Mouse (Mus musculus) embryonic facial prominence, embryonic 11.5 days (tissue): ENCODE data around the gene Lyz2. TPM values are rescaled to one million over a fixed set of nuclear protein-coding genes. Genes with fewer than 3 reads are reported as not detected.
"Not testable (repeated sequence)": the region's sequence is repeated elsewhere in the genome, so short reads cannot be mapped to it uniquely, and the experiment has no call there.

Experiments
- ATAC-seq: fragments of 200-750 bp; cut with Nextera tagmentation; replicated peaks from 2 replicates; pipeline ENCODE4 v1.8.0; 2017; ENCODE audit warnings: low read depth; ENCODE audit not compliant: insufficient number of reproducible peaks, low FRiP score, low TSS enrichment
- DNase-seq: peaks from one replicate; pipeline ENCODE4 v3.0.0-alpha.2; 2015; ENCODE audit warnings: low spot score
- H3K27ac ChIP-seq: fragments of 300-500 bp; sonication (generic); replicated peaks from 2 replicates; pipeline ENCODE4 v1.5.1; 2014; ENCODE audit warnings: mild to moderate bottlenecking, low read depth, low read length, control low read depth
- H3K27me3 ChIP-seq: fragments of 300-500 bp; sonication (generic); 2 replicates; pipeline ENCODE4 v1.6.1; 2014; ENCODE audit warnings: mild to moderate bottlenecking, low read length, moderate library complexity, mixed read lengths; ENCODE audit not compliant: control insufficient read depth, insufficient read depth
- H3K36me3 ChIP-seq: fragments of 300-500 bp; sonication (generic); replicated peaks from 2 replicates; pipeline ENCODE4 v1.6.1; 2014; ENCODE audit warnings: low read depth, mild to moderate bottlenecking, low read length, moderate library complexity, mixed read lengths; ENCODE audit not compliant: control insufficient read depth, insufficient read depth
- H3K4me1 ChIP-seq: fragments of 300-500 bp; sonication (generic); 2 replicates; pipeline ENCODE4 v1.6.1; 2014; ENCODE audit warnings: low read length, mixed read lengths; ENCODE audit not compliant: control insufficient read depth, insufficient read depth
- H3K4me2 ChIP-seq: fragments of 300-500 bp; sonication (generic); 2 replicates; pipeline ENCODE4 v1.6.1; 2014; ENCODE audit warnings: low read depth, mild to moderate bottlenecking, control low read depth, low read length, moderate library complexity
- H3K4me3 ChIP-seq: fragments of 300-500 bp; sonication (generic); 2 replicates; pipeline ENCODE4 v1.5.1; 2014; ENCODE audit warnings: low read depth, low read length, control low read depth
- H3K9ac ChIP-seq: fragments of 300-500 bp; sonication (generic); replicated peaks from 2 replicates; pipeline ENCODE4 v1.6.1; 2014; ENCODE audit warnings: mild to moderate bottlenecking, control low read depth, low read length
- H3K9me3 ChIP-seq: fragments of 300-500 bp; sonication (generic); replicated peaks from 2 replicates; pipeline ENCODE4 v1.6.1; 2016; ENCODE audit warnings: mild to moderate bottlenecking, low read length, inconsistent platforms, mixed read lengths; ENCODE audit not compliant: control insufficient read depth
- WGBS: fragments of 180-500 bp; shearing (Covaris S2); extraction: QIAGEN DNeasy Blood & Tissue Kit; methylation state at CpG from one replicate; pipeline ENCODE4 v1.1.7; 2014; 5-methylcytosine and 5-hydroxymethylcytosine counted together
- polyA plus RNA-seq: library from polyadenylated mRNA; unstranded; fragments of >200 nt; fragmentation: Nextera tagmentation; extraction: Ambion mirVana; gene quantifications from 2 replicates; pipeline ENCODE4 v1.2.1, GENCODE M21; 2014

Gene Lyz2
- polyA plus RNA-seq, 1 experiment from 2014 or later: 17.2 TPM

DNA sequence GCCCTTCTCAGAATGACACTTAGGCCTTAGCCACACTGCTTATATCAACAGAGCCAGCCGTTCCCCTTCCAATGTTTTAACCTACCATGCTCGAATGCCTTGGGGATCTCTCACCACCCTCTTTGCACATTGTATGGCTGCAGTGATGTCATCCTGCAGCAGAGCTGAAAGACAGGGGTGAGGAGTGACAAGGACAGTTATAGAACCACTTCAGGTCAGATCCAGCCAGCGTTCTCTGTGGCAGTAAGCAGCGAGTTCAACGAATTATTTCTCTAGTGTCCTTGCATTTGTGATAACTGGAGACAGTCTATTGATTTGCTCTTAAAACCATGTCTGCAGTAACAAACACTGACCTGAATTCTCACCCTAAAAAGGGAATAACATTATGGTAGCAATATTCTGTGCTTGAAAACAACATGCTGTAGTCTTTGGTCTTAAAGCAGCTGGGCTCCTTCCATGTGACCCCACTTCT is 6.9 kb upstream of the Lyz2 start:
- not testable (repeated sequence) for H3K36me3 ChIP-seq, H3K9ac ChIP-seq, DNase-seq, H3K27ac ChIP-seq, H3K4me3 ChIP-seq, H3K4me2 ChIP-seq, H3K27me3 ChIP-seq, ATAC-seq, H3K4me1 ChIP-seq, H3K9me3 ChIP-seq
- WGBS: 78% methylated on average over 5 of the region's 5 CpGs

GRCm38 (mm10) chr10:117288197-117289033 is 6.3 kb upstream of the Lyz2 start:
- Histone ChIP-seq H3K9ac (no peak overlapping the region), H3K4me1 (no peaks in the 10 kb centered on the region), H3K27me3 (no peaks in the 10 kb centered on the region), H3K36me3 (no peaks in the 10 kb centered on the region), H3K4me3 (no peak overlapping the region), H3K27ac (no peak overlapping the region), H3K9me3 (no peaks in the 10 kb centered on the region), H3K4me2 (no peak overlapping the region)
- no peak for ATAC-seq
- WGBS: 93% methylated on average over 9 of the region's 9 CpGs
- DNase-seq: no peak

DNA sequence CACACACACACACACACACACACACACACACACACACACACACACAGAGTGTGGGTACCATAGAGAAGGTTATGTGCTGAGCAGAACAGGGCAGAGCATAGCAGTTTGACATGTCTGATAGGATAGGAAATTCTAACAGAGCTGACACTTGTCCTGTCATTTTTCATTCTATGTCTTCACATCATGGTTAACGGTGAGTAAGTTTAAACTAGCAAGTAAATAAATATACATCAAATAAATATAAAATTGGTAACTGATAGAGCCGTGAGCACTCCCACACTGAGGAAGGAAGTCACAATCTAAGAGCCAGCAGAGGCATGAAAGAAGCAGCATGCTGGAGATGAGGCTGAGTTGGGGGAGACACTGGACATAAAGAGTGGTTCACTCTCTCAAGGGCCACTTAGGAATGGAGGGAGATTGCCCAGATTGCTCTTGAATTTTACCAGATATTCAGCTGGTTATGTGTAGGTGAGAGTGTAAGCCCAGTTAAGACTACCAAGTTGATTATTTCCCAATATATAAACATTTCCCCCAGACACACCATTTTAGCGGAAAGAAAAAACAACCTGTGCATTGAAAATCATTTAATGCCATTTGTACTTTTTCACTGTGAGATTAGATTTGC is 5.2 kb upstream of the Lyz2 start:
- Histone ChIP-seq H3K9me3 (no peaks in the 10 kb centered on the region), H3K4me3 (no peak overlapping the region), H3K4me2 (no peak overlapping the region), H3K27me3 (no peaks in the 10 kb centered on the region), H3K9ac (no peak overlapping the region), H3K36me3 (no peaks in the 10 kb centered on the region), H3K4me1 (no peaks in the 10 kb centered on the region), H3K27ac (no peak overlapping the region)
- DNase-seq: no peak
- no peak for ATAC-seq
- 88% methylated on average over 3 of the region's 3 CpGs for WGBS

GRCm38 (mm10) chr10:117286366-117286970 is 4.3 kb upstream of the Lyz2 start:
- WGBS: 86% methylated on average over 6 of the region's 6 CpGs
- H3K4me3 ChIP-seq: no peak overlapping the region
- H3K36me3 ChIP-seq: no peaks in the 10 kb centered on the region
- no peak for ATAC-seq
- H3K4me2 ChIP-seq: no peak overlapping the region
- no peaks in the 10 kb centered on the region for H3K9me3 ChIP-seq
- H3K4me1 ChIP-seq: no peaks in the 10 kb centered on the region
- no peak overlapping the region for H3K27ac ChIP-seq
- no peak overlapping the region for H3K9ac ChIP-seq
- no peaks in the 10 kb centered on the region for H3K27me3 ChIP-seq
- no peak for DNase-seq

DNA sequence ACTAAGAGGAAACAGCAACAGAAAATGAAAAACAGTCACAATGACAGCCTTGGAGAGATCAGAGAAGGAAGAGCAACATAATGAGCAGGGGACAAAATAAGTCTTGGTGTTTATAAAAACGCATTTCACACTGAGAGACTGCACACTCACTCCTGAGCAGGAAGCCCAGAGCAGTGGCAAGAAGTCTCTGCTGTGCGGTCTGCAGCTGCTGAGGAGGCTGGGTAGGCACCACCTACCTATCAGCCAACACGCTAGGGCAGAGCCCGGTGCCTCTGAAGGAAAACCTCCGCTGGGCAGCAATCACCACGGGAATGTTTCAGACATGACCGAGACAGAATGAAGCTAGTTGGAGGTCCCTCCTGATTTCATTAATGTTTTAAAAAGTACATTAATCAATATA is 3.5 kb upstream of the Lyz2 start:
- not testable (repeated sequence) for DNase-seq, H3K4me1 ChIP-seq, H3K4me3 ChIP-seq, H3K27ac ChIP-seq, ATAC-seq, H3K36me3 ChIP-seq, H3K27me3 ChIP-seq, H3K4me2 ChIP-seq, H3K9me3 ChIP-seq, H3K9ac ChIP-seq
- 62% methylated on average over 2 of the region's 7 CpGs for WGBS

- ATAC-seq: no peak
- H3K27me3 ChIP-seq: no peaks in the 10 kb centered on the region
- no peak overlapping the region for H3K9ac ChIP-seq
- no peak overlapping the region for H3K27ac ChIP-seq
- H3K4me1 ChIP-seq: no peaks in the 10 kb centered on the region
- no peaks in the 10 kb centered on the region for H3K36me3 ChIP-seq
- no peak overlapping the region for H3K4me3 ChIP-seq
- 85% methylated on average over 10 of the region's 10 CpGs for WGBS
- H3K4me2 ChIP-seq: no peak overlapping the region
- H3K9me3 ChIP-seq: no peaks in the 10 kb centered on the region
- DNase-seq: no peak
Observed at GRCm38 (mm10) chr10:117284578-117285520, 2.7 kb upstream of the Lyz2 start.

DNA sequence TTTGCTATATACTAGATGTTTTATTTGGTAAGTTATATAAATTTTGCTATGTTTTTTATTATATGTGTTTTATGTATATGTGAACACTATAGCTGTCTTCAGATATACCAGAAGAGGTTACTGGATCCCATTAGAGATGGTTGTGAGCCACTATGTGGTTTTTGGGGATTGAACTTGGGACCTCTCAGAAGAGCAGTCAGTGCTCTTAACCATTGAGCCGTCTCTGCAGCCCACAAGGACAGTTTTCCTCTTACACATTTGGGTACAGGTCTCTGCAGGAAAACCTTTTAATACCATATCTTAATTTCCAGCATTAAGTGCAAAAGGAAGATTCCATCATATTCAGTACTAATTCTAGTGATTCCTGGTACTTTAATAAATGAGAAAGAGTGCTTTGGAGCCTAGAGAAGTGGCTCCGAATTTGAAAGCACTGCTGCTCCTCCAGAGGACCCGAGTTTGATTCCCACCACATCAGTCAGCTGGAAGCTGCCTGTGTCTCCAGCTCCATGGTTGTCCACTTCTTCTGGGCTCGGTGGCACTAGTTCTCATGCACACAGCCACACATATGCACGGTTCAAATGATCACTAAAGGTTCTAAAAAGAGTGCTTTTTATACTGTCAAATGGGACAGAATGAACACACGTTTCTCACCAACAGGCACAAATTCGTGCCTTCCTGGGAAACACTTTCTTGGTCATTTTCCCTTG is 1.9 kb upstream of the Lyz2 start:
- H3K4me1 ChIP-seq: no peaks in the 10 kb centered on the region
- no peaks in the 10 kb centered on the region for H3K27me3 ChIP-seq
- no peak overlapping the region for H3K27ac ChIP-seq
- no peak for DNase-seq
- no peak overlapping the region for H3K9ac ChIP-seq
- H3K9me3 ChIP-seq: no peaks in the 10 kb centered on the region
- no peak overlapping the region for H3K4me3 ChIP-seq
- no peaks in the 10 kb centered on the region for H3K36me3 ChIP-seq
- no peak for ATAC-seq
- H3K4me2 ChIP-seq: no peak overlapping the region
- 83% methylated on average over 7 of the region's 7 CpGs for WGBS
